Mouse (Mus musculus): Measurements from ENCODE around the gene Cabcoco1. TPM values are rescaled to one million over a fixed set of nuclear protein-coding genes. Genes with fewer than 3 reads are reported as not detected.

The Cabcoco1 gene
- total RNA-seq, 1 experiment, result not detected

- Histone ChIP-seq H3K9ac (ENCODE audit: insufficient read depth, low read depth, low read length, poor library complexity, severe bottlenecking) (no peak overlapping the region), H3K4me1 (ENCODE audit: control insufficient read depth in 2 of 2, insufficient read depth in 2 of 2, low read length in 2 of 2, poor library complexity in 1 of 2) (no peaks in the 10 kb centered on the region), H3K27ac (ENCODE audit: insufficient read depth, low read depth, low read length, poor library complexity, severe bottlenecking) (no peak overlapping the region), H3K9me3 (ENCODE audit: control insufficient read depth, insufficient read depth, low read depth, low read length) (no peaks in the 10 kb centered on the region), H3K4me3 (ENCODE audit: insufficient read depth in 1 of 2, low read depth in 1 of 2, low read length in 2 of 2, poor library complexity in 1 of 2, severe bottlenecking in 1 of 2) (no peak overlapping the region), H3K36me3 (ENCODE audit: control insufficient read depth, insufficient read depth, low read length, poor library complexity, severe bottlenecking) (no peaks in the 10 kb centered on the region)
- in situ Hi-C loops (cut with MboI; ENCODE audit: low sequenced_read_pairs in 2 of 2, unreplicated experiment in 2 of 2), result no loop called here
- DNase-seq (ENCODE audit: low read depth, low spot score), result no peak
- TF ChIP-seq HCFC1 (IDR thresholded peaks at IDR 0.05; ENCODE audit: borderline replicate concordance, insufficient read depth, low read length), result no peak
- no peak for TF ChIP-seq ZC3H11A (IDR thresholded peaks at IDR 0.05; ENCODE audit: borderline replicate concordance, low read depth, low read length)
- TF ChIP-seq CHD2 (IDR thresholded peaks at IDR 0.05; ENCODE audit: low read depth, low read length), result no peak
Measured at GRCm38 (mm10) chr10:68417074-68417790, 124.5 kb downstream of the Cabcoco1 start.

- no peaks in the 10 kb centered on the region for H3K9me3 ChIP-seq (ENCODE audit: control insufficient read depth, insufficient read depth, low read depth, low read length)
- no peak overlapping the region for H3K4me3 ChIP-seq (ENCODE audit: insufficient read depth in 1 of 2, low read depth in 1 of 2, low read length in 2 of 2, poor library complexity in 1 of 2, severe bottlenecking in 1 of 2)
- in situ Hi-C loops (cut with MboI; ENCODE audit: low sequenced_read_pairs in 2 of 2, unreplicated experiment in 2 of 2), result no loop called here
- no peaks in the 10 kb centered on the region for H3K36me3 ChIP-seq (ENCODE audit: control insufficient read depth, insufficient read depth, low read length, poor library complexity, severe bottlenecking)
- H3K9ac ChIP-seq (ENCODE audit: insufficient read depth, low read depth, low read length, poor library complexity, severe bottlenecking), result no peak overlapping the region
- no peak for TF ChIP-seq ZC3H11A (IDR thresholded peaks at IDR 0.05; ENCODE audit: borderline replicate concordance, low read depth, low read length)
- no peak for TF ChIP-seq CHD2 (IDR thresholded peaks at IDR 0.05; ENCODE audit: low read depth, low read length)
- TF ChIP-seq MAFK (IDR thresholded peaks at IDR 0.05; ENCODE audit: insufficient read depth, low read depth, low read length), result no peak
- TF ChIP-seq ZNF384 (IDR thresholded peaks at IDR 0.05; ENCODE audit: low read depth, low read length), result no peak
- TF ChIP-seq HCFC1 (IDR thresholded peaks at IDR 0.05; ENCODE audit: borderline replicate concordance, insufficient read depth, low read length), result no peak
- H3K4me1 ChIP-seq (ENCODE audit: control insufficient read depth in 2 of 2, insufficient read depth in 2 of 2, low read length in 2 of 2, poor library complexity in 1 of 2), result no peaks in the 10 kb centered on the region
- no peak overlapping the region for H3K27ac ChIP-seq (ENCODE audit: insufficient read depth, low read depth, low read length, poor library complexity, severe bottlenecking)
- no peak for DNase-seq (ENCODE audit: low read depth, low spot score)
Measured at GRCm38 (mm10) chr10:68405936-68406335, 135.8 kb downstream of the Cabcoco1 start.

GRCm38 (mm10) chr10:68396786-68397185 is 144.9 kb downstream of the Cabcoco1 start:
- Histone ChIP-seq H3K9me3 (ENCODE audit: control insufficient read depth, insufficient read depth, low read depth, low read length) (no peaks in the 10 kb centered on the region), H3K4me3 (ENCODE audit: insufficient read depth in 1 of 2, low read depth in 1 of 2, low read length in 2 of 2, poor library complexity in 1 of 2, severe bottlenecking in 1 of 2) (no peak overlapping the region), H3K36me3 (ENCODE audit: control insufficient read depth, insufficient read depth, low read length, poor library complexity, severe bottlenecking) (no peaks in the 10 kb centered on the region), H3K27ac (ENCODE audit: insufficient read depth, low read depth, low read length, poor library complexity, severe bottlenecking) (no peak overlapping the region), H3K4me1 (ENCODE audit: control insufficient read depth in 2 of 2, insufficient read depth in 2 of 2, low read length in 2 of 2, poor library complexity in 1 of 2) (no peaks in the 10 kb centered on the region), H3K9ac (ENCODE audit: insufficient read depth, low read depth, low read length, poor library complexity, severe bottlenecking) (no peak overlapping the region)
- in situ Hi-C loops (cut with MboI; ENCODE audit: low sequenced_read_pairs in 2 of 2, unreplicated experiment in 2 of 2), result no loop called here
- no peak for TF ChIP-seq HCFC1 (IDR thresholded peaks at IDR 0.05; ENCODE audit: borderline replicate concordance, insufficient read depth, low read length)
- no peak for DNase-seq (ENCODE audit: low read depth, low spot score)

GRCm38 (mm10) chr10:68396083-68396482 is 145.6 kb downstream of the Cabcoco1 start:
- no peak for DNase-seq (ENCODE audit: low read depth, low spot score)
- in situ Hi-C loops (cut with MboI; ENCODE audit: low sequenced_read_pairs in 2 of 2, unreplicated experiment in 2 of 2), result no loop called here
- no peak overlapping the region for H3K27ac ChIP-seq (ENCODE audit: insufficient read depth, low read depth, low read length, poor library complexity, severe bottlenecking)
- H3K4me1 ChIP-seq (ENCODE audit: control insufficient read depth in 2 of 2, insufficient read depth in 2 of 2, low read length in 2 of 2, poor library complexity in 1 of 2), result no peaks in the 10 kb centered on the region
- no peak for TF ChIP-seq CHD2 (IDR thresholded peaks at IDR 0.05; ENCODE audit: low read depth, low read length)
- no peak for TF ChIP-seq HCFC1 (IDR thresholded peaks at IDR 0.05; ENCODE audit: borderline replicate concordance, insufficient read depth, low read length)
- no peak for TF ChIP-seq MAFK (IDR thresholded peaks at IDR 0.05; ENCODE audit: insufficient read depth, low read depth, low read length)
- TF ChIP-seq ZNF384 (IDR thresholded peaks at IDR 0.05; ENCODE audit: low read depth, low read length), result no peak
- TF ChIP-seq ZC3H11A (IDR thresholded peaks at IDR 0.05; ENCODE audit: borderline replicate concordance, low read depth, low read length), result no peak
- no peak overlapping the region for H3K4me3 ChIP-seq (ENCODE audit: insufficient read depth in 1 of 2, low read depth in 1 of 2, low read length in 2 of 2, poor library complexity in 1 of 2, severe bottlenecking in 1 of 2)
- H3K9me3 ChIP-seq (ENCODE audit: control insufficient read depth, insufficient read depth, low read depth, low read length), result no peaks in the 10 kb centered on the region
- H3K9ac ChIP-seq (ENCODE audit: insufficient read depth, low read depth, low read length, poor library complexity, severe bottlenecking), result no peak overlapping the region
- H3K36me3 ChIP-seq (ENCODE audit: control insufficient read depth, insufficient read depth, low read length, poor library complexity, severe bottlenecking), result no peaks in the 10 kb centered on the region

- no peaks in the 10 kb centered on the region for H3K4me1 ChIP-seq (ENCODE audit: control insufficient read depth in 2 of 2, insufficient read depth in 2 of 2, low read length in 2 of 2, poor library complexity in 1 of 2)
- H3K9me3 ChIP-seq (ENCODE audit: control insufficient read depth, insufficient read depth, low read depth, low read length), result no peaks in the 10 kb centered on the region
- H3K27ac ChIP-seq (ENCODE audit: insufficient read depth, low read depth, low read length, poor library complexity, severe bottlenecking), result no peak overlapping the region
- no peak overlapping the region for H3K4me3 ChIP-seq (ENCODE audit: insufficient read depth in 1 of 2, low read depth in 1 of 2, low read length in 2 of 2, poor library complexity in 1 of 2, severe bottlenecking in 1 of 2)
- no peaks in the 10 kb centered on the region for H3K36me3 ChIP-seq (ENCODE audit: control insufficient read depth, insufficient read depth, low read length, poor library complexity, severe bottlenecking)
- no peak overlapping the region for H3K9ac ChIP-seq (ENCODE audit: insufficient read depth, low read depth, low read length, poor library complexity, severe bottlenecking)
- in situ Hi-C loops (cut with MboI; ENCODE audit: low sequenced_read_pairs in 2 of 2, unreplicated experiment in 2 of 2), result no loop called here
- TF ChIP-seq HCFC1 (IDR thresholded peaks at IDR 0.05; ENCODE audit: borderline replicate concordance, insufficient read depth, low read length) (no peak), ZNF384 (IDR thresholded peaks at IDR 0.05; ENCODE audit: low read depth, low read length) (no peak), CHD2 (IDR thresholded peaks at IDR 0.05; ENCODE audit: low read depth, low read length) (no peak), MAFK (IDR thresholded peaks at IDR 0.05; ENCODE audit: insufficient read depth, low read depth, low read length) (no peak), ZC3H11A (IDR thresholded peaks at IDR 0.05; ENCODE audit: borderline replicate concordance, low read depth, low read length) (no peak)
- no peak for DNase-seq (ENCODE audit: low read depth, low spot score)
Measured at GRCm38 (mm10) chr10:68391640-68392039, 150.1 kb downstream of the Cabcoco1 start.
